Mouse (Mus musculus): ENCODE data around the gene Tmem54. TPM values are rescaled to one million over a fixed set of nuclear protein-coding genes. Genes with fewer than 3 reads are reported as not detected.

Tmem54 gene
- 3.9 and 5.5 TPM in 2 replicates for polyA plus RNA-seq (2012; rRNA removed)

- H3K27me3 ChIP-seq (ENCODE audit: control insufficient read depth, insufficient read depth, low read length): peaks cover 3% of the 10 kb centered on the region
- TF ChIP-seq CTCF (IDR thresholded peaks at IDR 0.05; ENCODE audit: borderline replicate concordance, control insufficient read depth, extremely low read depth, insufficient read depth, low read length, poor library complexity): no peak
- TF ChIP-seq POLR2A (IDR thresholded peaks at IDR 0.05; ENCODE audit: control insufficient read depth, extremely low read depth, insufficient read depth, low read length, poor library complexity): no peak
- H3K4me3 ChIP-seq (ENCODE audit: control insufficient read depth, insufficient read depth, low read length): no peak within 1 kb of the TSS
- H3K4me1 ChIP-seq (replicated peaks; ENCODE audit: control insufficient read depth, insufficient read depth, low read length): no peaks in the 10 kb centered on the region
- WGBS: 4% methylated on average over 40 of the region's 40 CpGs
- H3K36me3 ChIP-seq (ENCODE audit: control insufficient read depth, insufficient read depth, low read length): no peaks in the 10 kb centered on the region
- DNase-seq: no peak
- no peak within 1 kb of the TSS for H3K27ac ChIP-seq (ENCODE audit: control insufficient read depth, insufficient read depth, low read length)
These were observed at the start of gene Tmem54 for GRCm38 (mm10) chr4:129105356-129105755. Tmem54 (plus strand) TSS chr4:129105548.

DNA sequence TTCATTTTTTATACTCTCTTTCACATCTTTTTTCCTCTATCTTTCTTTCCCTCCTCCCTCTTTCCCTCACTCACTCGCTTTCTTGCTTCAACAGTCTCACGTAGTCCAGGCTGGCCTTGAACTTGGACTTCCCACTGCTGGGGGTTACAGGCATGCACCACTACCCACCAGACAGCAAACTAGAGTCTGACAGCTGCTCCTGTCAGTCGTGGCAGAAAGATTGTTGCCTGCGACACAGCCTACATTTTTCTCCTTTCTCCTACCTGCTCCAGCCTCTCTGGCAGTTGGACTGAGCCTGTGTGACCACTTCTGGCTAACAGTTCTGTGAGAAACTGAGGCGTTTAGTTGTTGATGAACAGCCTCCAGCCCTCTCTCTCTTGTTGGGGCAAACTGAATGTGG is 49.8 kb upstream of the Tmem54 start:
- Histone ChIP-seq H3K36me3 (ENCODE audit: control insufficient read depth, insufficient read depth, low read length) (no peaks in the 10 kb centered on the region), H3K27me3 (ENCODE audit: control insufficient read depth, insufficient read depth, low read length) (no peaks in the 10 kb centered on the region; the same call in 1 of the 2 replicates), H3K27ac (ENCODE audit: control insufficient read depth, insufficient read depth, low read length) (no peak overlapping the region), H3K4me3 (ENCODE audit: control insufficient read depth, insufficient read depth, low read length) (no peak overlapping the region), H3K4me1 (replicated peaks; ENCODE audit: control insufficient read depth, insufficient read depth, low read length) (peaks cover 7% of the 10 kb centered on the region; the same call in 1 of the 2 replicates)
- TF ChIP-seq CTCF (IDR thresholded peaks at IDR 0.05; ENCODE audit: borderline replicate concordance, control insufficient read depth, extremely low read depth, insufficient read depth, low read length, poor library complexity): no peak
- no peak for TF ChIP-seq POLR2A (IDR thresholded peaks at IDR 0.05; ENCODE audit: control insufficient read depth, extremely low read depth, insufficient read depth, low read length, poor library complexity)
- WGBS: 90% methylated on average over 5 of the region's 5 CpGs
- no peak for DNase-seq

DNA sequence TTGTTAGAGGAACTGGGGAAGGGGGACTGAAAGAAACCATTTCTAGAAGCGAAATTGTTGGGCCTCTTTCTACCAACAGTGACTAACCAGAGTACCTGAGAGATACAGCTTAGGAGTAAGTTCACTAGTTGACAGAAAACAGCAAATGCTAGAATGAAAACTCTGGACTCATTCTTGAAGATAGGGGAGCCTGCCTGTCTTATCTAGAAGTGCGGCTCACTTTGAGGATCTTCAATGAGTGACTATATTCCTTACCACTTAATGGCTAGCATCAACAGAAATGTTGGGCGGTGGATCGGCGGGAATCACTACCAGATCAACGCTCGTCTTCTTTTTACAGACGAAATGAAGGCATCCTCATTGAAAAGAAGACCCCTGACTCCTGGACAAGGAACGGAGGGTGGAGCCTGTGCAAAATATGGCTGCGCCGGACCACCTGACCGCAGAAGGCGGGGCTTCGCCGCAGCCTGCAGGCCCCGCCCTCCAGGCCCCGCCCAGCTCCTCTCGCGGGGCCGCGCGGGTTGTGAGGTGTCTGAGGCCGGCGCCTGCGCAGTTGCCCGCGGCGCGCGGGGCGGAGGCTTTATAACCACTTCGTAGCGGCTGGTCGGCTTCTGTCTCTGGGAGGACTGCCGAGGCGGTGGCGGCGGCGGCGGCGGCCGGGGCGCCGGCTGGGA is 47.7 kb upstream of the Tmem54 start:
- H3K4me1 ChIP-seq (replicated peaks; ENCODE audit: control insufficient read depth, insufficient read depth, low read length): peaks cover 7% of the 10 kb centered on the region; the same call in 1 of the 2 replicates
- DNase-seq: peak; percentile 94
- no peaks in the 10 kb centered on the region for H3K36me3 ChIP-seq (ENCODE audit: control insufficient read depth, insufficient read depth, low read length)
- H3K27ac ChIP-seq (ENCODE audit: control insufficient read depth, insufficient read depth, low read length): no peak overlapping the region
- 6% methylated on average over 44 of the region's 44 CpGs for WGBS
- TF ChIP-seq CTCF (IDR thresholded peaks at IDR 0.05; ENCODE audit: borderline replicate concordance, control insufficient read depth, extremely low read depth, insufficient read depth, low read length, poor library complexity) (peak; percentile 73; the same call in 1 of the 2 replicates), POLR2A (IDR thresholded peaks at IDR 0.05; ENCODE audit: control insufficient read depth, extremely low read depth, insufficient read depth, low read length, poor library complexity) (peak; percentile 97)
- no peaks in the 10 kb centered on the region for H3K27me3 ChIP-seq (ENCODE audit: control insufficient read depth, insufficient read depth, low read length)
- H3K4me3 ChIP-seq (ENCODE audit: control insufficient read depth, insufficient read depth, low read length): peak overlapping the region; percentile 79

DNA sequence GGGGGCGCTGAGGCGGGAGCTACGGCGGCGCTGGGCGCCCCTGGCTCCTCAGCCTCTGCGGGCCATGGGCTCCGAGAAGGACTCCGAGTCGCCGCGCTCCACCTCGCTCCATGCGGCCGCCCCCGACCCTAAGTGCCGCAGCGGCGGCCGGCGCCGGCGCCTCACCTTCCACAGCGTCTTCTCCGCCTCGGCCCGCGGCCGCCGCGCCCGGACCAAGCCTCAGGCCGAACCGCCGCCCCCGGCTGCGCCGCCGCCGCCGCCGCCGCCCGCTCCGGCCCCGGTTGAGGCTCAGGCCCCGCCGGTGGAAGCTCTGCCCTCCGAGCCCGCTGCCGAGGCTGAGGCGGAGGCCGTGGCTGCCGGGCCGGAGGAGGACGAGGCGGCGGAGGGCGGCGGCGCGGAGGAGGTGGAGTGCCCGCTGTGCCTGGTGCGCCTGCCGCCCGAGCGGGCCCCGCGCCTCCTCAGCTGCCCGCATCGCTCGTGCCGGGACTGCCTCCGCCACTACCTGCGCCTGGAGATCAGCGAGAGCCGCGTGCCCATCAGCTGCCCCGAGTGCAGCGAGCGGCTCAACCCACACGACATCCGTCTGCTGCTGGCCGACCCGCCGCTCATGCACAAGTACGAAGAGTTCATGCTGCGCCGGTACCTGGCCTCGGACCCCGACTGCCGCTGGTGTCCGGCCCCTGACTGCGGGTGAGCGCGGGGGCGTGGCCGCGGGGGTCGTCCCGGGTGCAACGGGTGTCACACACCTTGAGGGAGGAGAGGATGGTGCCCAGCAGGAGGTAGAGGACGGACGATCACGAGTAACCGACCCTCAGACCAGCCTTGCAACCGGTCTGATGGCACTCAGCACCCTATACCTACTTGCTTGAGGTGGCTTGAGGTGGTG is 46.9 kb upstream of the Tmem54 start, which contains the start of gene Rnf19b:
TSS of gene Rnf19b (plus strand) at position 65 of the 886 bp plus-strand sequence.
- WGBS: under 1% methylated on average over 101 of the region's 107 CpGs
- no peaks in the 10 kb centered on the region for H3K36me3 ChIP-seq (ENCODE audit: control insufficient read depth, insufficient read depth, low read length)
- TF ChIP-seq CTCF (IDR thresholded peaks at IDR 0.05; ENCODE audit: borderline replicate concordance, control insufficient read depth, extremely low read depth, insufficient read depth, low read length, poor library complexity): no peak
- no peak for TF ChIP-seq POLR2A (IDR thresholded peaks at IDR 0.05; ENCODE audit: control insufficient read depth, extremely low read depth, insufficient read depth, low read length, poor library complexity)
- peaks cover 7% of the 10 kb centered on the region; the same call in 1 of the 2 replicates for H3K4me1 ChIP-seq (replicated peaks; ENCODE audit: control insufficient read depth, insufficient read depth, low read length)
- peak; percentile 47 for DNase-seq
- peak within 1 kb of the TSS; percentile 79 for H3K4me3 ChIP-seq (ENCODE audit: control insufficient read depth, insufficient read depth, low read length)
- no peaks in the 10 kb centered on the region for H3K27me3 ChIP-seq (ENCODE audit: control insufficient read depth, insufficient read depth, low read length)
- H3K27ac ChIP-seq (ENCODE audit: control insufficient read depth, insufficient read depth, low read length): no peak within 1 kb of the TSS

DNA sequence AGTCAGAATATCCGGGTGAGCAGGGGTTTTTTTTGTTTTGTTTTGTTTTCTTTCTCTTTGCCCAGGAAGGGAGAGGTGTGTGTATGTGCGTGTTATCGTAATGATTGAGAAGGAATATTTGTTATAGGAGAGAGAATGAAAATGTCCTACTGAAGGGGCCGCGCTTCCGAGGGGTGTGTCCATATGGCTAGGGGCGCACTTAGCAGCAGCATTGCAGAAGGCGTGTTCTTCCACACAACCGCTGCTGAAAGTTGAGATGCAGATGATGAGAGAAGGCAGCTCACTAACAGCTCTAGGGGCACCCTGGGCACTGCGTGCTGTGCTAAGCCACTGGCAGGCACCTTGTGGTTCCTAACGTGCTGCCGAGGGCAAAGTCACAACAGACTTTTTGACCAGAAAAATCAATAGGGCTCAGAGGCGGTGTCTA is 46.2 kb upstream of the Tmem54 start:
- peaks cover 7% of the 10 kb centered on the region; the same call in 1 of the 2 replicates for H3K4me1 ChIP-seq (replicated peaks; ENCODE audit: control insufficient read depth, insufficient read depth, low read length)
- H3K36me3 ChIP-seq (ENCODE audit: control insufficient read depth, insufficient read depth, low read length): no peaks in the 10 kb centered on the region
- H3K4me3 ChIP-seq (ENCODE audit: control insufficient read depth, insufficient read depth, low read length): peak overlapping the region; percentile 79
- TF ChIP-seq POLR2A (IDR thresholded peaks at IDR 0.05; ENCODE audit: control insufficient read depth, extremely low read depth, insufficient read depth, low read length, poor library complexity) (no peak), CTCF (IDR thresholded peaks at IDR 0.05; ENCODE audit: borderline replicate concordance, control insufficient read depth, extremely low read depth, insufficient read depth, low read length, poor library complexity) (no peak)
- peak; percentile 36 for DNase-seq
- H3K27ac ChIP-seq (ENCODE audit: control insufficient read depth, insufficient read depth, low read length): no peak overlapping the region
- under 1% methylated on average over 13 of the region's 13 CpGs for WGBS
- H3K27me3 ChIP-seq (ENCODE audit: control insufficient read depth, insufficient read depth, low read length): no peaks in the 10 kb centered on the region

DNA sequence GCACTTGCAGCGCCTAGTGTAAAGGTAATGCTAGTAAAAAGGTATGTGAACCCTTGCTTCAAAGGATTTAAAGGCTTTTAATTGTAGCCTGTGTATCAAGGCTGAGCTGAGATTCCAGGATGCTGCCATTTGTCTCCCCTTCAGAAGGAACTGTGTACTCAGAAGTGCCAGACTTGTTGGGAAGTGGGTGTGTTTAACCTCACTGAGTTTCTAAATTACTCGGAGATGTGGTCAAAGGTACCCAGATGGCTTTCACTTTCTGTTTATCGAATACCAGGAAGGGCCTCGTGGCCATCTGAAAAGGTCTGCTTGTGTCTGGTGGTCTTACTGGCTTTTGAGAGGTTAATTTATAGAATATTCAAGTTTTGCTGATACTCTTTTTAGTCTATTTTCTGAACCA is 45.4 kb upstream of the Tmem54 start:
- Histone ChIP-seq H3K27me3 (ENCODE audit: control insufficient read depth, insufficient read depth, low read length) (no peaks in the 10 kb centered on the region), H3K36me3 (ENCODE audit: control insufficient read depth, insufficient read depth, low read length) (no peaks in the 10 kb centered on the region), H3K4me1 (replicated peaks; ENCODE audit: control insufficient read depth, insufficient read depth, low read length) (peaks cover 7% of the 10 kb centered on the region; the same call in 1 of the 2 replicates), H3K27ac (ENCODE audit: control insufficient read depth, insufficient read depth, low read length) (no peak overlapping the region), H3K4me3 (ENCODE audit: control insufficient read depth, insufficient read depth, low read length) (no peak overlapping the region)
- DNase-seq: no peak
- 9% methylated on average over 4 of the region's 4 CpGs for WGBS
- TF ChIP-seq POLR2A (IDR thresholded peaks at IDR 0.05; ENCODE audit: control insufficient read depth, extremely low read depth, insufficient read depth, low read length, poor library complexity): no peak
- TF ChIP-seq CTCF (IDR thresholded peaks at IDR 0.05; ENCODE audit: borderline replicate concordance, control insufficient read depth, extremely low read depth, insufficient read depth, low read length, poor library complexity): no peak

All from thymus, adult 2 months (tissue).